Mouse (Mus musculus) liver, adult (tissue): Measurements from ENCODE around the gene Lpp.

Source experiments
- GATA4 ChIP-seq: IDR thresholded peaks from 2 replicates; pipeline ENCODE4 v1.6.1; 2014; ENCODE audit warnings: mild to moderate bottlenecking, low read length; ENCODE audit not compliant: insufficient replicate concordance

Gene Lpp

GRCm38 (mm10) chr16:24792836-24793235, 399.5 kb downstream of the Lpp start:
- no peak for TF ChIP-seq GATA4

- TF ChIP-seq GATA4 = no peak
Observed at GRCm38 (mm10) chr16:24794665-24795064, 401.4 kb downstream of the Lpp start.

- TF ChIP-seq GATA4 = no peak
Observed at GRCm38 (mm10) chr16:24801355-24801754, 408.0 kb downstream of the Lpp start.

GRCm38 (mm10) chr16:24801780-24802179, 408.5 kb downstream of the Lpp start:
- TF ChIP-seq GATA4 = no peak

GRCm38 (mm10) chr16:24806093-24806492, 412.8 kb downstream of the Lpp start:
- TF ChIP-seq GATA4 = no peak

GRCm38 (mm10) chr16:24807565-24807964, 414.3 kb downstream of the Lpp start:
- TF ChIP-seq GATA4 = no peak

- no peak for TF ChIP-seq GATA4
Observed at GRCm38 (mm10) chr16:24809811-24810210, 416.5 kb downstream of the Lpp start.

- TF ChIP-seq GATA4 = no peak
Observed at GRCm38 (mm10) chr16:24816621-24817020, 423.3 kb downstream of the Lpp start.

- TF ChIP-seq GATA4 = no peak
Observed at GRCm38 (mm10) chr16:24817381-24817780, 424.1 kb downstream of the Lpp start.

GRCm38 (mm10) chr16:24819127-24819526, 425.8 kb downstream of the Lpp start:
- TF ChIP-seq GATA4 = no peak

- no peak for TF ChIP-seq GATA4
Observed at GRCm38 (mm10) chr16:24822182-24822875, 429.0 kb downstream of the Lpp start.

GRCm38 (mm10) chr16:24822918-24823317, 429.6 kb downstream of the Lpp start:
- TF ChIP-seq GATA4 = no peak

- TF ChIP-seq GATA4 = no peak
Observed at GRCm38 (mm10) chr16:24826390-24826789, 433.1 kb downstream of the Lpp start.

GRCm38 (mm10) chr16:24828207-24828803, 435.0 kb downstream of the Lpp start:
- no peak for TF ChIP-seq GATA4

- TF ChIP-seq GATA4 = no peak
Observed at GRCm38 (mm10) chr16:24829860-24830259, 436.6 kb downstream of the Lpp start.

- TF ChIP-seq GATA4 = no peak
Observed at GRCm38 (mm10) chr16:24830939-24831338, 437.6 kb downstream of the Lpp start.

- TF ChIP-seq GATA4 = no peak
Observed at GRCm38 (mm10) chr16:24833221-24833620, 439.9 kb downstream of the Lpp start.
